Mouse (Mus musculus) lung, embryonic 16.5 days (tissue): ENCODE results near the gene Gsto1. TPM values are rescaled to one million over a fixed set of nuclear protein-coding genes. Genes with fewer than 3 reads are reported as not detected.

Experiments
- ATAC-seq: fragments of 200-750 bp; cut with Nextera tagmentation; 2 replicates; pipeline ENCODE4 v1.8.0; 2017; ENCODE audit warnings: low read depth, mild to moderate bottlenecking, moderate library complexity
- H3K27ac ChIP-seq: fragments of 300-500 bp; sonication (generic); 2 replicates; pipeline ENCODE4 v1.5.1; 2014; ENCODE audit warnings: mild to moderate bottlenecking, control low read depth, low read length
- H3K27me3 ChIP-seq: fragments of 300-500 bp; sonication (generic); 2 replicates; pipeline ENCODE4 v1.6.1; 2014; ENCODE audit warnings: low read depth, low read length, mixed read lengths; ENCODE audit not compliant: control insufficient read depth, insufficient read depth
- H3K36me3 ChIP-seq: fragments of 300-500 bp; sonication (generic); 2 replicates; pipeline ENCODE4 v1.6.1; 2014; ENCODE audit warnings: low read length; ENCODE audit not compliant: control insufficient read depth, insufficient read depth
- H3K4me1 ChIP-seq: fragments of 300-500 bp; sonication (generic); replicated peaks from 2 replicates; pipeline ENCODE4 v1.6.1; 2014; ENCODE audit warnings: low read length, mixed read lengths; ENCODE audit not compliant: control insufficient read depth, insufficient read depth
- H3K4me2 ChIP-seq: fragments of 300-500 bp; sonication (generic); 2 replicates; pipeline ENCODE4 v1.6.1; 2014; ENCODE audit warnings: low read depth, low read length, control low read depth
- H3K4me3 ChIP-seq: fragments of 300-500 bp; sonication (generic); 2 replicates; pipeline ENCODE4 v1.5.1; 2014; ENCODE audit warnings: mild to moderate bottlenecking, low read length, control low read depth
- H3K9ac ChIP-seq: fragments of 300-500 bp; sonication (generic); 2 replicates; pipeline ENCODE4 v1.6.1; 2014; ENCODE audit warnings: low read length, control low read depth
- H3K9me3 ChIP-seq: fragments of 300-500 bp; sonication (generic); 2 replicates; pipeline ENCODE4 v1.6.1; 2016; ENCODE audit warnings: low read length; ENCODE audit not compliant: control insufficient read depth
- WGBS: fragments of 180-500 bp; shearing (Covaris S2); extraction: QIAGEN DNeasy Blood & Tissue Kit; methylation state at CpG from one replicate; pipeline ENCODE4 v1.1.7; 2014; 5-methylcytosine and 5-hydroxymethylcytosine counted together
- polyA plus RNA-seq: library from polyadenylated mRNA; unstranded; fragments of >200 nt; fragmentation: Nextera tagmentation; extraction: Ambion mirVana; gene quantifications from 2 replicates; pipeline ENCODE4 v1.2.1, GENCODE M21; 2015

Gsto1 gene
- polyA plus RNA-seq, 1 experiment from 2014 or later, result 93.9 TPM

- Histone ChIP-seq H3K27me3 (no peaks in the 10 kb centered on the region), H3K9me3 (no peaks in the 10 kb centered on the region), H3K4me3 (no peak overlapping the region), H3K9ac (no peak overlapping the region), H3K27ac (no peak overlapping the region), H3K4me1 (peaks cover 13% of the 10 kb centered on the region), H3K36me3 (no peaks in the 10 kb centered on the region), H3K4me2 (no peak overlapping the region)
- 47% methylated on average over 9 of the region's 9 CpGs for WGBS
- ATAC-seq, result no peak
Measured at GRCm38 (mm10) chr19:47882882-47883254, 28.1 kb downstream of the Gsto1 start.

- no peak overlapping the region for H3K27ac ChIP-seq
- no peaks in the 10 kb centered on the region for H3K9me3 ChIP-seq
- 77% methylated on average over 13 of the region's 13 CpGs for WGBS
- no peaks in the 10 kb centered on the region for H3K27me3 ChIP-seq
- ATAC-seq, result no peak
- peaks cover 13% of the 10 kb centered on the region for H3K4me1 ChIP-seq
- H3K4me3 ChIP-seq, result no peak overlapping the region
- H3K4me2 ChIP-seq, result no peak overlapping the region
- H3K9ac ChIP-seq, result no peak overlapping the region
- H3K36me3 ChIP-seq, result no peaks in the 10 kb centered on the region
Measured at GRCm38 (mm10) chr19:47884296-47885085, 29.7 kb downstream of the Gsto1 start.

GRCm38 (mm10) chr19:47885191-47885743 is 30.5 kb downstream of the Gsto1 start:
- Histone ChIP-seq H3K4me1 (peaks cover 19% of the 10 kb centered on the region), H3K27ac (no peak overlapping the region), H3K9me3 (no peaks in the 10 kb centered on the region), H3K36me3 (no peaks in the 10 kb centered on the region), H3K9ac (no peak overlapping the region), H3K27me3 (no peaks in the 10 kb centered on the region), H3K4me2 (no peak overlapping the region), H3K4me3 (no peak overlapping the region)
- no peak for ATAC-seq
- WGBS, result 41% methylated on average over 7 of the region's 7 CpGs

GRCm38 (mm10) chr19:47885886-47886285 is 31.1 kb downstream of the Gsto1 start:
- no peaks in the 10 kb centered on the region for H3K36me3 ChIP-seq
- H3K27ac ChIP-seq, result no peak overlapping the region
- H3K9me3 ChIP-seq, result no peaks in the 10 kb centered on the region
- H3K4me3 ChIP-seq, result no peak overlapping the region
- WGBS, result 59% methylated on average over 11 of the region's 11 CpGs
- H3K4me2 ChIP-seq, result no peak overlapping the region
- H3K27me3 ChIP-seq, result no peaks in the 10 kb centered on the region
- ATAC-seq, result no peak
- H3K4me1 ChIP-seq, result peaks cover 21% of the 10 kb centered on the region
- H3K9ac ChIP-seq, result no peak overlapping the region

GRCm38 (mm10) chr19:47886617-47887016 is 31.8 kb downstream of the Gsto1 start:
- Histone ChIP-seq H3K27ac (no peak overlapping the region), H3K9me3 (no peaks in the 10 kb centered on the region), H3K4me1 (peaks cover 28% of the 10 kb centered on the region), H3K36me3 (no peaks in the 10 kb centered on the region), H3K4me2 (no peak overlapping the region), H3K4me3 (no peak overlapping the region), H3K27me3 (no peaks in the 10 kb centered on the region), H3K9ac (no peak overlapping the region)
- ATAC-seq, result peak; percentile 66
- 32% methylated on average over 7 of the region's 7 CpGs for WGBS

GRCm38 (mm10) chr19:47887417-47887816 is 32.6 kb downstream of the Gsto1 start:
- no peaks in the 10 kb centered on the region for H3K9me3 ChIP-seq
- ATAC-seq, result no peak
- H3K4me3 ChIP-seq, result no peak overlapping the region
- H3K9ac ChIP-seq, result no peak overlapping the region
- H3K36me3 ChIP-seq, result no peaks in the 10 kb centered on the region
- no peak overlapping the region for H3K4me2 ChIP-seq
- H3K4me1 ChIP-seq, result peaks cover 36% of the 10 kb centered on the region
- H3K27me3 ChIP-seq, result no peaks in the 10 kb centered on the region
- WGBS, result 81% methylated on average over 10 of the region's 10 CpGs
- H3K27ac ChIP-seq, result no peak overlapping the region

- no peaks in the 10 kb centered on the region for H3K9me3 ChIP-seq
- no peak overlapping the region for H3K4me3 ChIP-seq
- no peak for ATAC-seq
- H3K9ac ChIP-seq, result no peak overlapping the region
- no peak overlapping the region for H3K4me2 ChIP-seq
- 92% methylated on average over 8 of the region's 8 CpGs for whole genome bisulfite sequencing
- H3K4me1 ChIP-seq, result peaks cover 41% of the 10 kb centered on the region
- no peak overlapping the region for H3K27ac ChIP-seq
- no peaks in the 10 kb centered on the region for H3K27me3 ChIP-seq
- H3K36me3 ChIP-seq, result no peaks in the 10 kb centered on the region
Measured at GRCm38 (mm10) chr19:47888037-47888436, 33.3 kb downstream of the Gsto1 start.

GRCm38 (mm10) chr19:47890489-47891130 is 35.8 kb downstream of the Gsto1 start:
- peaks cover 5% of the 10 kb centered on the region; the same call in 1 of the 2 replicates for H3K36me3 ChIP-seq

GRCm38 (mm10) chr19:47891562-47892312 is 37.0 kb downstream of the Gsto1 start:
- no peaks in the 10 kb centered on the region for H3K9me3 ChIP-seq
- H3K4me2 ChIP-seq, result 0 out of 2 replicates have a peak overlapping the region, but pooled peaks have one; percentile 18
- H3K4me3 ChIP-seq, result no peak overlapping the region
- 43% methylated on average over 11 of the region's 11 CpGs for WGBS
- H3K4me1 ChIP-seq, result peaks cover 29% of the 10 kb centered on the region
- H3K27me3 ChIP-seq, result no peaks in the 10 kb centered on the region
- no peak overlapping the region for H3K9ac ChIP-seq
- peaks cover 12% of the 10 kb centered on the region; the same call in 1 of the 2 replicates for H3K36me3 ChIP-seq
- H3K27ac ChIP-seq, result peak overlapping the region; percentile 63
- ATAC-seq, result peak; percentile 86

More at GRCm38 (mm10) chr19:47890489-47891130, 35.8 kb downstream of the Gsto1 start:
- ATAC-seq, result peak; percentile 18
- Histone ChIP-seq H3K4me3 (peak overlapping the region; percentile 17), H3K9ac (no peak overlapping the region; the same call in 1 of the 2 replicates), H3K4me2 (peak overlapping the region; percentile 18), H3K27me3 (no peaks in the 10 kb centered on the region), H3K9me3 (no peaks in the 10 kb centered on the region), H3K4me1 (peaks cover 40% of the 10 kb centered on the region), H3K27ac (peak overlapping the region; percentile 63)
- WGBS, result 27% methylated on average over 10 of the region's 10 CpGs
